Mouse (Mus musculus) erythroid progenitor cell, adult 5-6 weeks (primary cell): ENCODE data around the gene Ttc39a. TPM values are rescaled to one million over a fixed set of nuclear protein-coding genes. Genes with fewer than 3 reads are reported as not detected.

Source experiments
- ATAC-seq: replicated peaks from 2 replicates; pipeline ENCODE4 v1.8.0; 2016; ENCODE audit warnings: moderate number of reproducible peaks, mild to moderate bottlenecking, moderate TSS enrichment, inconsistent platforms; ENCODE audit not compliant: poor library complexity, low FRiP score, severe bottlenecking
- total RNA-seq, 2 experiments: library from RNA; stranded (forward) in 1 of 2; stranded (reverse) in 1 of 2; fragments of 150-400 nt in 1 of 2; fragments of 186-747, 209-891 nt in 1 of 2; gene quantifications; 2 replicates each; pipeline versions ENCODE4 v1.2.3 to v1.2.4; 2015 to 2017; ENCODE audit warnings: low replicate concordance in 2 of 2

Ttc39a gene
- total RNA-seq, 2 experiments from 2014 or later: 5.0 to 29.2 TPM

DNA sequence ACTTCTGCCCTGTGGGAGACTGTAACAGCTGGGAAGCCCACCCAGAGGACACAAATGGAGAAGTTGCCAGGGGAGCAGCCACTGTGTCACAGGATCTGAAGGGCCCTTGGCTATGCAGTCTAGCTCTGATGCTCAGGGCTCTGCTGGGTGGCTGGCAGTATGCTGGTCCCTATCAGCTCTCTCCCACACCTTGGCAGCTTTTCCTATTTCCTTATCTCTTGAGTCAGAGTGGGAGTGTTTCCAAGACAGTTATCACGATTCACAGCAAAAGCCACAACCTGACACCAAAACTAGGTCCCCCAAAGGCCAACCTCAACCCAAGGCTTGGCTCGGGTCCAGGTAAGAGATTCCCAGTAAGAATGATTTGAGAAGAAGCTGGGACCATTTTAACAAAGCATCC, 39.0 kb downstream of the Ttc39a start:
- peak; percentile 86 for ATAC-seq

DNA sequence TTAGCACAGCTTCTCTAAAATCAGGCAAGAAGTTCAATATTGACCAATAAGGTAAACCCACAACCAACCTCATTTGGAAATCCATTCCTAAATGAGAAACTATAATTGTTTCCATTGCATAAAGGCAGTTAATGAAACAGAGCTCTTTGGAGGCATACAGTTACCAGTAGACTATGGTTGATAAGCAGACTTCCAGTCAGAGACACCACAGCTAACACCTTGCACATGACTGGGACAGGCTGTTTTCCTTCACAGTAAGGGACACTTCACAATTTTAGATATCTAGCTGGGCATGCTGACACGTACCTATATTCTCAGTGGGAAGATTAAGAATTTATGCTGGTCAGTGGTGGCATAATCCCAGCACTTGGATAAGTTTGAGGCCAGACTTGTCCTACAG, 39.5 kb downstream of the Ttc39a start:
- no peak for ATAC-seq

GRCm38 (mm10) chr4:109448531-109448930, 42.1 kb downstream of the Ttc39a start:
- no peak for ATAC-seq

DNA sequence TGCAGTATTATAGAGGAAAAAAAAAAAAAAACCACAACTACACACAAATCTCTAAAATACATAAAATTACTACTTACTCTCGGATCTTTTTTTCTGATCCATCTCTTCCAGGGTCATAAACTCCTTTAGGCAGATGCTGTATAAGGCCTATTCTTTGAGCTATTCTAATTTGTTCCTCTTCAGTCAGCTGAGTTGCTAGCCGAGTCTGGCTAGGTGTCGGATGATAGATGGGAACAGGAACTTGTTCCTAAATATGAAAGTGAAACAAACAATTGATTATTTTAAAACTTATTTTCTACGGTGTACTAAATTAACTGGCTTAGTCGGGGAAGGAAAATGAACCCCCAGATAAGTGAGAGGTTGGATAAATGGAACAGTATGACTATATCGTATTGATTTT, 50.4 kb downstream of the Ttc39a start:
- ATAC-seq: no peak

DNA sequence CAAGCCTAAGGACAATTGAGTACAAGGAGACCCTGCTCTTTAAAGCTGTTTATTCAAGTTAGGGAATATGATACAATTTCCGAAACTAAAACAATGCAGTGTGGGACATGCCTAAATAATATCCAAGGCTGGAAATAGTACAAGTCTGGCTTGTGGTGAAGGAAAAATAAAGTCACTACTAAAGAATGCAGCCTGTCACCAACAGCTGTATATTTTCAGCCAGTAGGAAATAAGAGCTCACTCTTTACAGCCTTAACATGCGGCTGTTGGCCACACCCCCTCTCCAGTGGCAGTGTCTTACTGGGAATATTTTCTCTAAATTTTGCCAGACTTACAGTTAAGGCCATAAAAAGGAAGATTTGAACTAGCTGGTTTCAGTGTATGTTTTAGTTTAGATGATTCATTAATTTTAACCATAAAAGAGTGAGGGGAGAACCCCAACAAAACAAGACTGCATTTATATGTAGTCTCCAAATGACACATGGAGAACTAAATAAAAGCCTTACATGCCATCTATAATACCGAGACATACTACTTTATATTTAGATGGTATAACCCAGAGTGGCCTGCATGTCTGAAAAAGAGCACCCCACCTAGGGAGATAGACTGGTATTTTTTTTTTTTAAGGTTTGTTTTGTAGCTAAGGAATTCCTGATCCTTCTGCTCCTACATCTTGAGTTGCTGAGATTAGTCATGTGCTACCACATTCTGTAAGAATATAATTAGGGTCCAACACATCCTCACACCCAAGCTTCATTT, 54.2 kb downstream of the Ttc39a start:
- ATAC-seq: no peak

GRCm38 (mm10) chr4:109463892-109464291, 57.5 kb downstream of the Ttc39a start:
- no peak for ATAC-seq

- peak; percentile 81 for ATAC-seq
Measured at GRCm38 (mm10) chr4:109467687-109468086, 61.3 kb downstream of the Ttc39a start.

DNA sequence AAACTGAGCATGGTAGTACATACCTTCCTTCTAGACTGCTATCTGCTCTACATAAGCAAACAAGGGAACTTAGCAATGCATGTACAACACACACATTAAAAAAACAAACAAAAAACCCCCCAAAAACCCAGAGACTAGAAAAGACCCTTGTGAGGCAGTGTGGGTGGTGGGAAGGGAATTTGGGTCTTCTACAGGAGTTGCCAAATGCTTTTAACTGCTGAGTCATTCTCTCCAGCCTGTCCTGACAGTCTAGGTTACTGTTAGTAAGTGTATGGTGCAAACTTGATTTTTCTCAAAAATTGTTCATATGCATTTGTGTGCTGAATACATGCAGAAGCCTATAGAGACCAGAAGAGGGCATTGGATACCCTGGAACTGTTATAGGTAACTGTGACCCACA, 65.2 kb downstream of the Ttc39a start:
- ATAC-seq: no peak

- ATAC-seq: no peak
Measured at GRCm38 (mm10) chr4:109472566-109472965, 66.1 kb downstream of the Ttc39a start.

- ATAC-seq: no peak
Measured at GRCm38 (mm10) chr4:109475078-109475477, 68.7 kb downstream of the Ttc39a start.

- ATAC-seq: peak; percentile 78
Measured at GRCm38 (mm10) chr4:109475577-109476553, 69.4 kb downstream of the Ttc39a start.

GRCm38 (mm10) chr4:109476554-109477014, 70.2 kb downstream of the Ttc39a start:
- ATAC-seq: peak; percentile 93

DNA sequence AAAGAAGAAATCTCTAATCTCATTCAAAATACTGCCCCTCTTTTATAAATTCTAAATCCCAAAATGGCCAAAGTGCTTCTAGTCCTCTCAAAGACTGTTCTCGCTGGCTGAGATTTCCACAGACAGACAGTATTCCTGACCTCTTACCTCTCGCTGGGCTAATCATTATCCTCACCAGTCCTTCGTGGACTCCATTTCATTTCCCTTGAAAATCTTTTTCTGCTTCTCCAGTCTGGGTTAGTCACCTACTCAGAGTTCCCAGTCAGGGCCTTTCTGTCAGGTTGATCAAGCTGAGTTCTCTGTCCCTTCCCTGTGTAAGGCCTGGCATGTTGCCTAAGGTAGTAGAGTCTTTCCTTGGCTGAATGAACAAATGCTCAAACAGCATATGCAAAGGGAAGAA, 71.0 kb downstream of the Ttc39a start:
- ATAC-seq: no peak

- ATAC-seq: no peak
Measured at GRCm38 (mm10) chr4:109481424-109481823, 75.0 kb downstream of the Ttc39a start.

DNA sequence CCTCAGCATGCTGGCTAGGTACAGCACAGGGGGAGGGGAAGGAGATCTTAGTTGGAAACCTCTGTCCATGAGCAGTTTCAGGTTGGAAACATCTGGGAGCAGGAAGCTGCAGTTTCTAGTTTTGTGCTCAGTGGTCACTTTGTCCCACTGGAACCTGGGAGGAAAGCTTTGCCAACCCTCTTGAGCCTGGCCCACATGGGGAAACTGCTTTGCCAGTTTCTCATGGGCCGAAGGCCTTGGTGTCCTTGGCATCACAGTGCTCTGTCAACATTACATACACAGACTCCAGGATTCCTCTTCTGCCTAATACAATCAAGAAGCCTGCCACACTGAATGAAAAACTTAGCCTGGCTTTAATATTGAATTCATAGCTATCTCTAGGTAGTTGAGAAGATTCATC, 76.3 kb downstream of the Ttc39a start:
- ATAC-seq: no peak

DNA sequence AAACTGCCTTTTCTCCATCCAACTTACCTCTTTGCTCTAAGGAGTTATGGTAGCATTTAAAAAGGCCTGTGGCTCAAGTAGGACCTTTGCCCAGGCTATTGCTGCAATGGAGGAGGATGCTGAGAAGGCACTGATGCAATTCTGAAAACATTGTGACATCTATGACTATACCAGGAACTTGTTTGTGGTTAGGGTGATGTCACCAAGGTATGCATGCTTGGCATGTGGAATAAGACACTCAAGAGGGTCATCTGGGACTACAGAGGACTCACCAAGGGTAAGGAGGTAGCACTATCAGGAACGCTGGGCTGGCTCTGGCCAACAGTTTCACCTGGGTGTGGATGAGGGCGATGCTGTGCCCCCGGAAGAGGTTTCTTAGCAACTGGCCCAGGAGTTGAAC, 78.2 kb downstream of the Ttc39a start, which contains the start of gene Rnf11:
Gene Rnf11, minus strand, starts transcription at position 108 of the 400 bp plus-strand sequence.
- ATAC-seq: no peak

DNA sequence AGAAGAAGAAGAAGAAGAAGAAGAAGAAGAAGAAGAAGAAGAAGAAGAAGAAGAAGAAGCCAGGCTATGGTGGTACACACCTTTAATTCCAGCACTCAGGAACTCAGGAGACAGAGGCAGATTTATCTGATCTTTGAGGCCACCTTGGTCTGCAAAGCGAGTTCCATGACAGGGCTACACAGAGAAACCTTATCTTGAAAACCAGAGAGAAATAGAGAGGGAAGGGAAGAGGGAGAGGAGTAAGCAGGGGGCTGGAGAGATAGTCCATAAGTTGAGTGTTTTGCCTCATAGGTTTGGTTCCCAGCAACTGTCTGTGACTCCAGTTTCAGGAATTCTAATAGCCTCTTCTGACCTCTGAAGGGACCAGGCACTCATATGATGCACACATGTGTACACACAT, 82.4 kb downstream of the Ttc39a start:
- no peak for ATAC-seq

DNA sequence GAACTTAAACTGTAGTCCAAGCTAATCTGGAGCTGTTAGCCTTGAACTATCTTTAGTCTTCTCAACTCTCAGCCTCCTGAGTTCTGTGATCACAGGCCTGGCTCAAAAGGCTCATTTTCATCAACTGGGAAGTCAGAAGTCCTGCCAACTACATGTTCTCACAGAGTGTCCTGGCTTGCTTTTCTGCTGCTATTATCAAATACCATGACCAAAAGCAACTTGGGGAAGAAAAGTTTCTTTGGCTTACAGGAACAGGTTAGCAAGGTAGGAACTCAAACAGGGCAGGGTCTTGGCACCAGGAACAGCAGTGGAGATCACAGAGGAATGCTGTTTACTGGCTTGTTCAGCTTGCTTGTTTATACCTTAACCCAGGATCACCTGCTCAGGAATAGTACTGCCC, 87.2 kb downstream of the Ttc39a start:
- no peak for ATAC-seq
